Mouse (Mus musculus) embryonic fibroblast, embryonic 13.5 days (primary cell): ENCODE results near the gene Hmg20b. TPM values are rescaled to one million over a fixed set of nuclear protein-coding genes. Genes with fewer than 3 reads are reported as not detected.

Source experiments
- H3K27ac ChIP-seq: 2 replicates; pipeline ENCODE4 v1.5.1; 2012; ENCODE audit warnings: low read length, control low read depth, inconsistent platforms; ENCODE audit not compliant: insufficient read depth
- H3K4me1 ChIP-seq: 2 replicates; pipeline ENCODE4 v1.6.1; 2011; ENCODE audit warnings: low read length; ENCODE audit not compliant: control insufficient read depth, insufficient read depth
- H3K4me3 ChIP-seq: 2 replicates; pipeline ENCODE4 v1.5.1; 2011; ENCODE audit warnings: mild to moderate bottlenecking, control low read depth, low read length; ENCODE audit not compliant: insufficient read depth
- CTCF ChIP-seq: IDR thresholded peaks from 2 replicates; pipeline ENCODE4 v1.5.1; 2011; ENCODE audit warnings: mild to moderate bottlenecking, control low read depth, low read length, moderate library complexity, borderline replicate concordance; ENCODE audit not compliant: insufficient read depth
- POLR2A ChIP-seq: IDR thresholded peaks from 2 replicates; pipeline ENCODE4 v1.6.1; 2011; ENCODE audit warnings: low read depth, mild to moderate bottlenecking, control low read depth, low read length, moderate library complexity
- polyA plus RNA-seq: library from polyadenylated mRNA; stranded (reverse); fragments of >200 nt; gene quantifications from 2 replicates; pipeline ENCODE4 v1.2.4, GENCODE M21; 2011; ENCODE audit warnings: low read depth; ENCODE audit not compliant: missing spikeins, insufficient read length

Gene Hmg20b
- polyA plus RNA-seq, 1 experiment = 81.8 TPM

DNA sequence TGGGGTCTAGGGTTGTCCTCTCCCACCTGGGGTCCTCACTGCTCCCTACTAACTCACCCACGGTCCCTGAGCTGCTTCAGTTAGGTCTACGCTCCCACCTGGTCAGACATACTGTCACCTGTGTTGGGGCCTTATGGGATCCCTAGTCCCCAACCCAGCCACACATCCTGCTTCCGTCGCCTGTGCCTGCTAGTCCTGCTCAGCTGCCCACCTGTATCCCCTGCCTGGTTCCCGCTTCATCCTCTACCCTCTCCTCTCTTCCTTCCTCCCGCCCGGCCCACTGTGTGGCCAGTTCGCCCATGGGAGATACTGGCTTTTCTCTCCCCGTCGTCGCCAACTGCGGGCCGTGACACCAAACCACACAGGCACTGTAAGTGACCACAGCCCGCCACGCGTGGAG, 34.7 kb downstream of the Hmg20b start:
- no peak overlapping the region for H3K27ac ChIP-seq
- peaks cover 3% of the 10 kb centered on the region; the same call in 1 of the 2 replicates for H3K4me1 ChIP-seq
- no peak overlapping the region for H3K4me3 ChIP-seq
- no peak for TF ChIP-seq POLR2A
- no peak for TF ChIP-seq CTCF

DNA sequence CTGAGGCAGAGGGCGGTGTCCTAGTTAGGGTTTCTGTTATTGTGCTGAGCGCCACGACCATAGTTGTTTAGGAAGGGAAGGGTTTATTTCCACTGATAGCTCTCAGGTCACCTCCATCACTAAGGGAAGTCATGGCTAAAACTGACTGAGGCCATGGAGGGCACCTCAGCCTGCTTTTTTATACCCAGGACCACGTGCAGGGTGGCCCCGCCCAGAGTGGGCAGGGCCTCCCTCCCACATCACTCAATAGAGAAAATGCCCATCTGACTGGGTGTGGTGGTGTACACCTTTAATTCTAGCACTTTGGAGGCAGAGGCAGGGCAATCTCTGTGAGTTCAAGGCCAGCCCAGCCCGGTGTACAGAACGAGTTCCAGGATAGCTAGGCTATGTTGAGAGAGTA, 36.1 kb downstream of the Hmg20b start:
- peaks cover 3% of the 10 kb centered on the region; the same call in 1 of the 2 replicates for H3K4me1 ChIP-seq
- H3K4me3 ChIP-seq = no peak overlapping the region
- no peak overlapping the region for H3K27ac ChIP-seq
- TF ChIP-seq CTCF (no peak), POLR2A (no peak)

DNA sequence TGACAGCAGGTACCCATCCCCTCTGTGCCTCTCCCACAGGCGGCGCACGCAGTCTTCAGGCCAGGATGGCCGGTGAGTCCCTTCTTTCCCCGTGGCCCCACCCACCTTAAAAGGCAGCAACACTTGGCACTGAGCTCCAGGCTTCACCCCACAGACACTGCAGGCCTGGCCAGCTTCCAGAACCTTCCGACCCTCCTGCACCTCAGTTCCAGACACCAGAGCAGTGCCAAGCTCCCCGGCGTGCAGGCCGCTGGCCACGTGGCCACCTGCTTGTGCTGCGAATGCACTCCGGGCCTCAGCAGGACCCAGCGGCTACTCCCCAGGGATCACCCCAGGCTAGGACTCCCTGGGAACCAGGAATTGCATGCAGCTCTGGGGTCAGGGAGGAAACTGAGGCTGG, 36.7 kb downstream of the Hmg20b start:
- Histone ChIP-seq H3K4me3 (no peak overlapping the region), H3K27ac (no peak overlapping the region), H3K4me1 (no peaks in the 10 kb centered on the region)
- TF ChIP-seq CTCF (no peak), POLR2A (no peak)

DNA sequence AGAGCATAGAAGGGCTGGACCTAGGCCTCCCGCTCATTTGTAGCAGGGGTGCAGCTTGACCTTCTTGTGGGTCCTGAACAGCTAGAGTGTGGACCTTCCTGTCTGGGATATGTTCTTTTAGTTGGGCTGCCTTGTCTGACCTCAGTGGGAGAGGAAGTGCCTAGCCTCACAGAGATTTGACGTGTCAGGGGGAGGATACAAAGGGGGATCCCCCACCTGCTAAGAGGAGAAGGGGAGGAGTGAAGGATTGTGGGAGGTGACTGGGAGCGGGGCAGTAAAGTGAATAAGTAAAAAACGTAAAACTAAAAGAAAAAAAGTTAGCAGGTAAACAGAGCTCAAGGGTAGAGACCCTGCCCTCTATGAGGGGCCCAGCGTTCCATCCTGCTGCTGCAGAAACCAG, 40.7 kb downstream of the Hmg20b start:
- TF ChIP-seq CTCF (no peak), POLR2A (no peak)
- H3K4me1 ChIP-seq = no peaks in the 10 kb centered on the region
- H3K4me3 ChIP-seq = no peak overlapping the region
- H3K27ac ChIP-seq = no peak overlapping the region

GRCm38 (mm10) chr10:81306837-81307682, 43.2 kb downstream of the Hmg20b start:
- Histone ChIP-seq H3K4me1 (0 out of 2 replicates have a peak, but pooled peaks cover 3% of the 10 kb centered on the region), H3K4me3 (no peak overlapping the region), H3K27ac (no peak overlapping the region)
- TF ChIP-seq CTCF = no peak
- no peak for TF ChIP-seq POLR2A

- TF ChIP-seq CTCF (no peak), POLR2A (no peak)
- H3K4me1 ChIP-seq = 0 out of 2 replicates have a peak, but pooled peaks cover 3% of the 10 kb centered on the region
- no peak overlapping the region for H3K4me3 ChIP-seq
- H3K27ac ChIP-seq = no peak overlapping the region
Observed at GRCm38 (mm10) chr10:81306173-81306668, 44.1 kb downstream of the Hmg20b start.

DNA sequence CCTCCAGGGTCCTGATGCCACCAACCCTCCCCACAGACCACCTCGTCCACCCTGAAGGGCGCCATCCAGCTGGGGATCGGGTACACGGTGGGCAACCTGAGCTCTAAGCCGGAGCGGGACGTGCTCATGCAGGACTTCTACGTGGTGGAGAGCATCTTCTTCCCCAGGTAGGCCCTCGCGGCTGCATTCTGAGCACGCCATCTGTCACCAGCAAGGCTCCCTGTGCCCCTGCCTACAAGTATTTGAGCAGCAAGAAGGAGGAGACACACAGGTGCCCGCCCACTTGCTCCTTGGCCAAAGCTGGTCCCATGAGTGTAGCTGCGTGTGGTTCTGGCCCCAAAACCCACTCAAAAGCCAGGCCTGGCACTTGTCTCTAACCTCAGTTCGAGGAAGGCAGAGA, 44.6 kb downstream of the Hmg20b start:
- TF ChIP-seq POLR2A (no peak), CTCF (no peak)

GRCm38 (mm10) chr10:81304597-81305238, 45.6 kb downstream of the Hmg20b start:
- peaks cover 3% of the 10 kb centered on the region; the same call in 1 of the 2 replicates for H3K4me1 ChIP-seq
- TF ChIP-seq CTCF = peak; percentile 89
- no peak for TF ChIP-seq POLR2A
- H3K4me3 ChIP-seq = no peak overlapping the region

More for the DNA sequence above, 44.6 kb downstream of the Hmg20b start:
- Histone ChIP-seq H3K4me3 (no peak overlapping the region), H3K4me1 (peaks cover 3% of the 10 kb centered on the region; the same call in 1 of the 2 replicates), H3K27ac (no peak overlapping the region)

DNA sequence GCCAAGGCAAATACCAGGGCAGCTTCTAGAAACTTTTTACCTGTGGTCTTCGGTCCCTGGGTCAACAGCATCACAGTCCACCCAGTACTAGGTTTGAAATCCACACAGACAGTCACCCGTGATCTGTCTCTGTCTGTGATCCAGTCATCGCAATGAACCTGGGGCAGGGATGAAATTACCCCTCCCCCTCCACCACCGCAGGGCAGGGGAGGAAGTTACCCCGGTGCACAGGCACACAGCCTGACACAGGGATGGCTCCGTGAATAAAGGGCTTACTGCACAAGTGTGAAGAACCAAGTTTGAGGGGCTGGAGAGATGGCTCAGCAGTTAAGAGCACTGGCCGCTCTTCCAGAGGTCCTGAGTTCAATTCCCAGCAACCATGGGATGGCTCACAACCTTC, 46.5 kb downstream of the Hmg20b start:
- Histone ChIP-seq H3K4me1 (peaks cover 3% of the 10 kb centered on the region; the same call in 1 of the 2 replicates), H3K4me3 (no peak overlapping the region), H3K27ac (no peak overlapping the region)
- TF ChIP-seq CTCF (no peak), POLR2A (no peak)

More at GRCm38 (mm10) chr10:81304597-81305238, 45.6 kb downstream of the Hmg20b start:
- H3K27ac ChIP-seq = no peak overlapping the region

DNA sequence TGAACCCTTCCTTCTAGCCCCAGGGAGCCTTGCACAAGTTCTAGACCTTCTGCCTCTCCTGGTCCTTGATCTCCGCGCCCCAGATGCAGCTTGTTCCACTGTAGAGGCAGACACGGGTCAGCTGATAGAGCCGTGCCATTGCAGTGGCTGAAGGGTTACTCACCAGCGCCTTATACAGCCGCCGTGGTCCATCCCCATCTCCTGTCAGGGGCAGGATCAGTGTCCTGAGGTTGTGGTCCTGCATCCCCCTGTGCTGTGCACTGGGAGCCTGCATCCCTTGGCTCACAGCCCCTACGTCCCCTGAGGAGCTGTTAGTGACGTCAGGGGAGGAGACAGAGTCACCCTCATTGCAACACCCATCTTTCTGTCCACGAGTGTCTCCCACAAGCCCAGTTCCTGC, 47.0 kb downstream of the Hmg20b start:
- no peak for TF ChIP-seq CTCF
- no peak for TF ChIP-seq POLR2A
- no peak overlapping the region for H3K4me3 ChIP-seq
- H3K4me1 ChIP-seq = peaks cover 3% of the 10 kb centered on the region; the same call in 1 of the 2 replicates
- no peak overlapping the region for H3K27ac ChIP-seq
